Mouse (Mus musculus) heart, adult 2 months (tissue): ENCODE results near the gene Il1rl2. TPM values are rescaled to one million over a fixed set of nuclear protein-coding genes. Genes with fewer than 3 reads are reported as not detected.

Experiments
- DNase-seq, 2 experiments: peaks; one replicate each; pipeline ENCODE4 v3.0.0; 2021
- H3K27ac ChIP-seq: fragments of 200-600 bp; 2 replicates; pipeline ENCODE4 v1.8.1; 2022
- H3K27me3 ChIP-seq: fragments of 200-500 bp; 2 replicates; pipeline ENCODE4 v1.6.1; 2012; ENCODE audit warnings: mild to moderate bottlenecking, low read length, inconsistent platforms, mixed read lengths; ENCODE audit not compliant: control insufficient read depth, insufficient read depth
- H3K36me3 ChIP-seq: fragments of 200-500 bp; 2 replicates; pipeline ENCODE4 v1.6.1; 2012; ENCODE audit warnings: low read length, inconsistent platforms; ENCODE audit not compliant: control insufficient read depth, insufficient read depth
- H3K4me1 ChIP-seq: fragments of 200-500 bp; 2 replicates; pipeline ENCODE4 v1.6.1; 2011; ENCODE audit warnings: low read length; ENCODE audit not compliant: control insufficient read depth, insufficient read depth
- H3K4me3 ChIP-seq: fragments of 200-600 bp; 2 replicates; pipeline ENCODE4 v1.8.1; 2022
- H3K79me2 ChIP-seq: fragments of 200-500 bp; replicated peaks from 2 replicates; pipeline ENCODE4 v1.6.1; 2012; ENCODE audit warnings: mild to moderate bottlenecking, inconsistent platforms, low read length, moderate library complexity, mixed read lengths; ENCODE audit not compliant: control insufficient read depth, insufficient read depth
- H3K9ac ChIP-seq: fragments of 200-500 bp; 2 replicates; pipeline ENCODE4 v1.6.1; 2012; ENCODE audit warnings: low read depth, mild to moderate bottlenecking, control low read depth, inconsistent platforms, low read length, mixed read lengths
- CTCF ChIP-seq: fragments of 200-600 bp; IDR thresholded peaks from 2 replicates; pipeline ENCODE4 v1.8.1; 2022; ENCODE audit warnings: antibody characterized with exemption, mild to moderate bottlenecking, moderate library complexity
- EP300 ChIP-seq: fragments of 200-500 bp; IDR thresholded peaks from 2 replicates; pipeline ENCODE4 v1.6.1; 2011; ENCODE audit warnings: low read depth, low read length, control low read depth; ENCODE audit not compliant: insufficient read depth
- POLR2A ChIP-seq: fragments of 200-500 bp; IDR thresholded peaks from 2 replicates; pipeline ENCODE4 v1.6.1; 2011; ENCODE audit warnings: mild to moderate bottlenecking, low read depth, low read length, control low read depth; ENCODE audit not compliant: insufficient read depth
- WGBS: fragments of 180-500 bp; shearing (Covaris S2); methylation state at CpG from one replicate; pipeline ENCODE4 v1.1.7; 2018; 5-methylcytosine and 5-hydroxymethylcytosine counted together
- intact Hi-C: fragments of 180-260 bp; cut with DNase I; formaldehyde crosslinking; loops from one replicate; pipeline ENCODE4 v1.15.1; 2025
- long read RNA-seq: library from polyadenylated mRNA; stranded (forward); transcript quantifications from one replicate; pipeline ENCODE4 v2.0.0, GENCODE M21; 2021
- polyA plus RNA-seq: library from polyadenylated mRNA; depleted of rRNA; stranded (reverse); fragments of >200 nt; gene quantifications from 2 replicates; pipeline ENCODE4 v1.2.3, GENCODE M21; 2012; rRNA removed
- total RNA-seq, 2 experiments: library from RNA; stranded (reverse); gene quantifications; 2 replicates each; pipeline ENCODE4 v1.2.3; 2021

Il1rl2 gene
- total RNA-seq (1 to 10 TPM in 1 of 2 experiments, under 1 TPM in 1; 0.84 to 1.1 TPM), polyA plus RNA-seq (1.5 and 2.3 TPM in 2 replicates)
- long read RNA-seq: 0 reads

DNA sequence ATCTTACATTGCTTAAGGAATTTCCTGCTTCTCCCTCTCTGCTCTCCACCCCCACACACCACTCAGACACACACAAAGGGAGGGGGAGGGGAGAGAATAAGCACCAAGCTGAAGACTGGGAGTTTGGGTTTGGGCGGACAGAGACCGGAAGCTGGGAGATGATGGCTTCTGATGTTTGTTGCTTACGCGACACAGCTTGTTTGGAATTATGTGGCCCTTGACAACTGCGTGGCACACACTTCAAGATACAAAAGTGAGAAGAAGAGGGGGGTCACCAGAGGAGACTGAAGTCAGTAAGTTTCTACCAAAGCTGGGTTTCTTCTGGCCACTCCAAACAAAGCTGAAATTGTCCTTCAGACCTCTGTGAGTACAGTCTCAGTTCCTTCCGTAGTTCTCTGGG is at the start of gene Il1rl2:
Il1rl2 (plus strand) TSS at position 154 of the 400 bp plus-strand sequence.
- no peaks in the 10 kb centered on the region for H3K36me3 ChIP-seq
- peak within 1 kb of the TSS; percentile 64 for H3K9ac ChIP-seq
- peak within 1 kb of the TSS; percentile 36 for H3K27ac ChIP-seq
- H3K4me3 ChIP-seq: peak within 1 kb of the TSS; percentile 44
- peaks cover 2% of the 10 kb centered on the region; the same call in 1 of the 2 replicates for H3K4me1 ChIP-seq
- TF ChIP-seq CTCF (no peak), POLR2A (no peak), EP300 (no peak)
- WGBS: 20% methylated on average over 6 of the region's 6 CpGs
- DNase-seq: peak; percentile 30 to 39
- intact Hi-C loops: no loop called here
- no peaks in the 10 kb centered on the region for H3K79me2 ChIP-seq
- H3K27me3 ChIP-seq: no peaks in the 10 kb centered on the region

DNA sequence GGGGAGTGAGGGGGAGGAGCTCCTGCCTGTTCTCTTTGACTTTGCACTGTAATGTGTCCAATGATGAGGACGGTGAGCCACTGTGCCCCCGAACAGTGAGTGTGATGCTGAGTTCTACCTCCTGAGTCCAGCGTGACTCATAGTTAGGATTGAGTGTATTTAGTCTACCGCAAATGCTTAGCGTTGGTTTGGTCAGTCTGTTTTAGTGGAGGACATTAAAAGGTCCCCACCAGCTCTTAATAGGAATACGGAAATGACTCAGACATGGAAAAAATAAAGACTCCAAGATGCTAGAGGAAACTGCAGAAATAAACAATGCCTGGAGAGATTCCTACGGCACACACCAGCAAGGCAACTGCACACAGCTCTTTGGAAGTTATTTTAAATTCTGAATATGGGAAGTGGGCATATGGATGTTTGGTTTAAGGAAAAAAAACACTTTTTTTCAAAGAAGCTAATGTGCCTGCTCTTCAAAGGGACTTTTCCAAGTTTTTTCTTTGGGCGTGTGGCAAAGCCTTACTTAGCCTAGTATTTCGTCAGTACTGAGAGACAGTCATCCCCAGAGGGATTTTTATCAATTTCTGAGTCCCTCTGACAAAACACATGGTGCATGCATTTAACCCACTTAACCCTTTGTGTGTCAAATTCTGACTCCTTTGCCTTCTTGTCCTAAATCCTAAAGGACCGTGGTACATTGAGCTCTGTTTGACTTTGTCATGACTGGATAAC is 49.0 kb upstream of the Il1rl2 start:
- H3K4me3 ChIP-seq: no peak overlapping the region
- WGBS: 26% methylated on average over 10 of the region's 10 CpGs

DNA sequence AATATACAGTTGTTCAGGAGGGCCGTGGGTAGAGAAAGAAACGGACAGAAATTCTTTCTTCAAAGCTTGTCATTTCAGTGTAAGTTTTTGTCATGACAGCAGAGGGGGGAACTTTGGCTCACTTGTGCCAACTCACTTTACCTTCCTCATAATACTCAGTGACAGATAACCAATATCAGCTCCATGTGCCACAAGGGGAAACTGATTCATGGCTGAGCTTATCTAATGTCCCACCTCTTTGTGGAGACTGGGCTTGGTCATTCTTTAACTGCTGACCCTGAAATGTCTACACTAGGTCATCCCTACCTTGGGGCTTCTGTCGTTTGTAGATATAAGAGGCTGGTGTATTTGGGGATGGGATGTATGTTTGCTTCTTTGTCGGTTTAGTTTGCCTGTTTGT is 46.5 kb upstream of the Il1rl2 start:
- H3K9ac ChIP-seq: no peak overlapping the region
- DNase-seq: no peak
- intact Hi-C loops: no loop called here
- H3K4me1 ChIP-seq: peaks cover 18% of the 10 kb centered on the region
- H3K79me2 ChIP-seq: peaks cover 3% of the 10 kb centered on the region; the same call in 1 of the 2 replicates
- no peaks in the 10 kb centered on the region for H3K27me3 ChIP-seq
- 87% methylated on average over 4 of the region's 4 CpGs for WGBS
- H3K27ac ChIP-seq: no peak overlapping the region
- TF ChIP-seq EP300 (no peak), POLR2A (no peak), CTCF (no peak)
- H3K36me3 ChIP-seq: peaks cover 12% of the 10 kb centered on the region
- H3K4me3 ChIP-seq: no peak overlapping the region

More for the DNA sequence above, 49.0 kb upstream of the Il1rl2 start:
- intact Hi-C loops: no loop called here
- Histone ChIP-seq H3K36me3 (peaks cover 16% of the 10 kb centered on the region), H3K9ac (0 out of 2 replicates have a peak overlapping the region, but pooled peaks have one; percentile 4), H3K4me1 (peaks cover 26% of the 10 kb centered on the region), H3K27me3 (no peaks in the 10 kb centered on the region), H3K27ac (peak overlapping the region; percentile 60), H3K79me2 (peaks cover 3% of the 10 kb centered on the region; the same call in 1 of the 2 replicates)
- DNase-seq: no peak
- TF ChIP-seq CTCF: no peak

- no peak for DNase-seq
- H3K4me3 ChIP-seq: no peak overlapping the region
- H3K27ac ChIP-seq: no peak overlapping the region
- no peaks in the 10 kb centered on the region for H3K27me3 ChIP-seq
- TF ChIP-seq EP300: no peak
- no peak for TF ChIP-seq CTCF
- no peak for TF ChIP-seq POLR2A
- WGBS: 96% methylated on average over 2 of the region's 2 CpGs
- peaks cover 3% of the 10 kb centered on the region; the same call in 1 of the 2 replicates for H3K79me2 ChIP-seq
- intact Hi-C loops: no loop called here
- no peak overlapping the region for H3K9ac ChIP-seq
- H3K36me3 ChIP-seq: peaks cover 8% of the 10 kb centered on the region
- H3K4me1 ChIP-seq: peaks cover 15% of the 10 kb centered on the region
Measured at GRCm38 (mm10) chr1:40278720-40279119, 45.7 kb upstream of the Il1rl2 start.

DNA sequence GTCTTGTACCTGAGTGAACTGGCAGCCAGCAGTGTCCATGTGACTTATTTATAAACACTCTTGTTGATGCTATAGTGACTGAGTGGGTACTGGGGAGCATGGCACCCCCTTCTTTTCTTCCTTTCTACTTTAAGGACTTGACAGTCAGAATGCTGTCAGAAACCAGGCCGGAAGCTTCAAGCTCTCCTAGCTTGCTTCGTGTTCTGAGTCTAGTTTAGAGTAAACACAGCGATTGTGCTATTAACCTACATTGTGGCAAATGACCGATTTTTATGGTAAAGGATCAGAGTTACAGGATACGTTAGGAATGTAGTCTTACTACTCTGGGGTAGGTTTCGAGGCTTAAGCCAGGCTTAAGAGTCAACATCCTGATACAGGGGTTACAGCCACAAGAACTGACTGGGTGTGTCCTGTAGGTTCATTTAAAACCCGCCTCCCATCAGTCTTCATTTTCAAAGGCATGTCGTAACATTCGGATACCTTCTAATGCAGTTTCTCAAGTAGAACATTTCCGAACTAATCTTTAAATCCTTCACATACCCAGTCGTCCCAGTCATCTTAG is 45.1 kb upstream of the Il1rl2 start:
- no peak overlapping the region for H3K9ac ChIP-seq
- no peak for DNase-seq
- H3K79me2 ChIP-seq: peaks cover 3% of the 10 kb centered on the region; the same call in 1 of the 2 replicates
- 89% methylated on average over 11 of the region's 11 CpGs for WGBS
- H3K27ac ChIP-seq: no peak overlapping the region
- no peaks in the 10 kb centered on the region for H3K27me3 ChIP-seq
- TF ChIP-seq EP300 (no peak), CTCF (no peak), POLR2A (no peak)
- H3K36me3 ChIP-seq: peaks cover 8% of the 10 kb centered on the region
- no peak overlapping the region for H3K4me3 ChIP-seq
- intact Hi-C loops: no loop called here
- peaks cover 12% of the 10 kb centered on the region for H3K4me1 ChIP-seq

DNA sequence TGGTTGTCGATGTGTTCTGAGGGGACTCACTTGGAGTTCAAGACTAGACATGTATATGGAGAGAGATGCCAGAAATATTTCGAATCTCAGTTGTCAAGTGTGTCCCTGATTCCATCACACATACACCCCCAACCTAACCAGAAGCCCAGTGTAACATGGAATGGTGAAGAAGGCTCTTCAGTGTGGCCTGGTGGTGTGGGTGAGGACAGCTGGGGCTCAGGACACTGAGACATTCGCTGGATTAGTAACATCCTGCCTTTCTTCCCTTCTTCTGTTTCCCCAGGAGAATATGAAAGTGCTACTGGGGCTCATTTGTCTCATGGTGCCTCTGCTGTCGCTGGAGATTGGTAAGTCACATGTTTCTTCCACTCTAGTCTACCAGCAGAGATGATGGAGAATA is 42.5 kb upstream of the Il1rl2 start:
- no peak for TF ChIP-seq CTCF
- TF ChIP-seq POLR2A: no peak
- no peak for TF ChIP-seq EP300
- WGBS: 58% methylated on average over 4 of the region's 4 CpGs
- peaks cover 7% of the 10 kb centered on the region; the same call in 1 of the 2 replicates for H3K4me1 ChIP-seq
- H3K27ac ChIP-seq: no peak overlapping the region
- intact Hi-C loops: no loop called here
- peaks cover 3% of the 10 kb centered on the region; the same call in 1 of the 2 replicates for H3K79me2 ChIP-seq
- no peak overlapping the region for H3K4me3 ChIP-seq
- no peak for DNase-seq
- peaks cover 2% of the 10 kb centered on the region for H3K36me3 ChIP-seq
- no peaks in the 10 kb centered on the region for H3K27me3 ChIP-seq
- H3K9ac ChIP-seq: no peak overlapping the region
